Mouse (Mus musculus) intestine, embryonic 14.5 days (tissue): ENCODE data around the gene Ralgps2. TPM values are rescaled to one million over a fixed set of nuclear protein-coding genes. Genes with fewer than 3 reads are reported as not detected.

ENCODE experiments used
- ATAC-seq: fragments of 200-750 bp; cut with Nextera tagmentation; replicated peaks from 2 replicates; pipeline ENCODE4 v1.8.0; 2017; ENCODE audit warnings: low read depth, moderate number of reproducible peaks, moderate TSS enrichment, moderate library complexity; ENCODE audit not compliant: low FRiP score, low TSS enrichment
- DNase-seq: peaks from one replicate; pipeline ENCODE4 v3.0.0-alpha.2; 2018; ENCODE audit warnings: low spot score
- H3K27ac ChIP-seq: fragments of 300-500 bp; sonication (generic); 2 replicates; pipeline ENCODE4 v1.5.1; 2014; ENCODE audit warnings: low read depth, mild to moderate bottlenecking, control low read depth
- H3K27me3 ChIP-seq: fragments of 300-500 bp; sonication (generic); replicated peaks from 2 replicates; pipeline ENCODE4 v1.6.1; 2014; ENCODE audit warnings: low read length, control low read depth; ENCODE audit not compliant: control insufficient read depth, insufficient read depth
- H3K36me3 ChIP-seq: fragments of 300-500 bp; sonication (generic); 2 replicates; pipeline ENCODE4 v1.6.1; 2014; ENCODE audit warnings: low read length, control low read depth; ENCODE audit not compliant: control insufficient read depth, insufficient read depth
- H3K4me1 ChIP-seq: fragments of 300-500 bp; sonication (generic); replicated peaks from 2 replicates; pipeline ENCODE4 v1.6.1; 2014; ENCODE audit warnings: low read length, control low read depth, mixed read lengths; ENCODE audit not compliant: control insufficient read depth, insufficient read depth
- H3K4me2 ChIP-seq: fragments of 300-500 bp; sonication (generic); 2 replicates; pipeline ENCODE4 v1.6.1; 2014; ENCODE audit warnings: low read length
- H3K4me3 ChIP-seq: fragments of 300-500 bp; sonication (generic); 2 replicates; pipeline ENCODE4 v1.5.1; 2014; ENCODE audit warnings: low read depth, low read length, control low read depth, mixed read lengths
- H3K9ac ChIP-seq: fragments of 300-500 bp; sonication (generic); 2 replicates; pipeline ENCODE4 v1.6.1; 2014; ENCODE audit warnings: mild to moderate bottlenecking, low read length
- H3K9me3 ChIP-seq: fragments of 300-500 bp; sonication (generic); 2 replicates; pipeline ENCODE4 v1.6.1; 2016; ENCODE audit warnings: low read length, control low read depth; ENCODE audit not compliant: control insufficient read depth
- WGBS: fragments of 180-500 bp; shearing (Covaris S2); extraction: QIAGEN DNeasy Blood & Tissue Kit; methylation state at CpG from one replicate; pipeline ENCODE4 v1.1.7; 2014; 5-methylcytosine and 5-hydroxymethylcytosine counted together
- polyA plus RNA-seq: library from polyadenylated mRNA; unstranded; fragments of >200 nt; fragmentation: Nextera tagmentation; extraction: Ambion mirVana; gene quantifications from 2 replicates; pipeline ENCODE4 v1.2.1, GENCODE M21; 2014

Ralgps2 gene
- polyA plus RNA-seq, 1 experiment from 2014 or later = 36.4 TPM

DNA sequence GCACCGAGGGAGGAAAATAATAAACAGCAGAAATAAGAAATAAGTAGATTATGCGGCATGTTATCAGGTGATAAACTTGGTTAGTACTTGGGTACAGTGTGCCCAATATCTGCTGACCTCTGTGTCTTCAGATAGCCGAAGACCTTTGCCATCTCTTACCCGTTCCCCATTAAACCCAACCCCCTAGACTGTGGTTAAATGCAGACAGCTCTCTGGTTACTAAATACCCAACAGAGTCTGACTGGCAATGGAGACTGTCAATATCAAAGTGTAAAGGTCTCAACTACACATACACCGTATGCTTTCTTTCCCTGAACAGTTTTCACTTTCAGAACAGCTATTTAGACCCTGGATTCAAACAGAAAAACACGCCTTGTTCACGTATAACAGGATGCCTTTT, 39.2 kb upstream of the Ralgps2 start:
- no peaks in the 10 kb centered on the region for H3K4me1 ChIP-seq
- DNase-seq (no peak), ATAC-seq (no peak)
- no peak overlapping the region for H3K4me2 ChIP-seq
- H3K9me3 ChIP-seq = no peaks in the 10 kb centered on the region
- no peaks in the 10 kb centered on the region for H3K27me3 ChIP-seq
- H3K36me3 ChIP-seq = no peaks in the 10 kb centered on the region
- H3K27ac ChIP-seq = no peak overlapping the region
- WGBS = 88% methylated on average over 7 of the region's 7 CpGs
- H3K9ac ChIP-seq = no peak overlapping the region
- H3K4me3 ChIP-seq = no peak overlapping the region

DNA sequence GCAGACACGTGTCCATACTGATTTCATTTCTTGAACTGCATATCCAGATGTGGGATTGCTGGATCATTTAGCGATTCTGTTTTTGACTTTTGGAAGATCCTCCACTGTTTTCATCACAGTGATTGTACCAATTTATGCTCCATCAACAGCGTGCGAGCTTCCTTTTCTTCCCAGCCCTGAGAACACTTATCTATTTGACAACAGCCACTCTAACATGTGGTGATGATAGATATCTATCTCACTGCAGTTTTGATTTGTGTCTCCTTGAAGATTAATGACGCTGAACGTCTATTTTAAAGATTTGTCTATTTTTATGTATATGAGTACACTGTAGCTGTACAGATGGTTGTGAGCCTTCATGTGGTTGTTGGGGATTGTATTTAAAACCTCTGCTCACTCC, 34.4 kb upstream of the Ralgps2 start:
- ATAC-seq = no peak

DNA sequence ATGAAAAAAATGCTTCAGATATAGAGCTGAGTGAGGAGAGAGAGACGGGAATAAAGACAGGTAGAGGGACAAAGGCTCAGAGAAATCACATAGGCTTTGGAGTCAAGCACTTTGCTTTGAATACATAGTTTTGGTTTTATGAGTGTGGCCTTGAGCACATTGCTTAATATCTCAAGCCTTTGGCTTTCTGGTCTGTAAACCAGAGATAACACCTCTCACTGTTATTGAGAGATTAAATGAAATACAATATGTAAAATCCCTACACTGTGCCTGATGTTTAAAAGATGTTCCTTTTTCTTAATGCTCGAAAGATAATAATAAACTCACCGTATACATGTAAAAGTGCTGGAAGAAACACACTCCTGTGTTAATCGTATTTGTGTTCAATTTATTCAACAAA, 33.0 kb upstream of the Ralgps2 start:
- no peak overlapping the region for H3K4me3 ChIP-seq
- H3K4me1 ChIP-seq = no peaks in the 10 kb centered on the region
- no peak for ATAC-seq
- H3K36me3 ChIP-seq = no peaks in the 10 kb centered on the region
- 0 out of 2 replicates have a peak, but pooled peaks cover 3% of the 10 kb centered on the region for H3K9me3 ChIP-seq
- DNase-seq = no peak
- WGBS = 84% methylated on average over 4 of the region's 4 CpGs
- H3K27me3 ChIP-seq = no peaks in the 10 kb centered on the region
- H3K9ac ChIP-seq = no peak overlapping the region
- H3K27ac ChIP-seq = no peak overlapping the region
- no peak overlapping the region for H3K4me2 ChIP-seq

More for the DNA sequence above, 34.4 kb upstream of the Ralgps2 start:
- Histone ChIP-seq H3K36me3 (no peaks in the 10 kb centered on the region), H3K4me2 (no peak overlapping the region), H3K4me1 (no peaks in the 10 kb centered on the region), H3K4me3 (no peak overlapping the region), H3K9me3 (0 out of 2 replicates have a peak, but pooled peaks cover 3% of the 10 kb centered on the region), H3K27ac (no peak overlapping the region), H3K27me3 (no peaks in the 10 kb centered on the region), H3K9ac (no peak overlapping the region)
- 82% methylated on average over 6 of the region's 6 CpGs for WGBS
- DNase-seq = no peak

DNA sequence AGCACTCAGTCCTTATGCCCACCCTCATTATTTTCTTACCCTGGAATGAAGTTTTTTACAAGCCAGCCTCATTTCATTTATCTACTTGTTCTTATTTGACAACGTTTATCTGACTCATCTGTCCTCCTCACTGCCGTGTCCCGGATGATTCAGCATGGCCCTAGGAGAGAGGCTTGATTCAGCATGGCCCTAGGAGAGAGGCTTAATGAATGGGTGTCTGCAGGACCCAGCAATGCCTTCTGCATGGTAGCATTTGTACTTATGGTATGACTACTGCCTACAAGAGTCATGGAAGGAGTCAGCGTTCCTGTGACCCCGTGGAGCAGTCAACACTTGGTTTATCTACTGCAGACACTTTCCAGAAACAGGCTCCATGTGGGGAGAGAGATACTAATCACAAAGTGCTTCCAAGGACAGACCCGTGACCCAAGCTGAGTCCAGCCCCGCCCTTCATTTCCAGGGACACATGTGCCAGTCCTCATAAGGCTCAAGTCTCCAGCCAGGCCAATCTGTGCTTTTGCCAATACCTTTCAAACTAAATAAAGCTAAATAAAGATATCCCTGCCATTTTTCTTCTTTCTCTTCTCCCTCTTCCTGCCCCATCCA, 31.9 kb upstream of the Ralgps2 start:
- Histone ChIP-seq H3K4me2 (no peak overlapping the region), H3K27ac (no peak overlapping the region), H3K9me3 (0 out of 2 replicates have a peak, but pooled peaks cover 3% of the 10 kb centered on the region), H3K27me3 (no peaks in the 10 kb centered on the region), H3K4me1 (no peaks in the 10 kb centered on the region), H3K36me3 (no peaks in the 10 kb centered on the region), H3K4me3 (no peak overlapping the region), H3K9ac (no peak overlapping the region)
- DNase-seq = no peak
- ATAC-seq = no peak
- 63% methylated on average over 7 of the region's 7 CpGs for WGBS

DNA sequence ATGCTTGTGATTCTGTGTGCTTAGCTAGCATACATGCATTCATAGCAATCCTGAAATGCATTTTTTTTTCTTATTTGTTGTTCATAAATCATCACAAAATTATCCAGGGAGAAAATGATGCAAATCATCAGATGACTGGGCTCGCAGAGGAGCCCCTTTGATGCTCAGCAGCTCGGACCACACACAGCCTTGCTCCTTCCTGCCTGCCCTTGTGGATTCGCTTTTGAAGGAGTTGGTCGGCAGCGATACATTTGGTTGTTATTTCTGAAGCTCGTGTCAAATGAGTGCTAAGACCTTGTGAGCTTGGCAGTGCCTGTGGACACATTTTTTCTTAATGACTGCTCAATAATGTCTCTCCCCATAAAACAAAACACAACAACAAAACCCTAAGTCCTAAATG, 31.2 kb upstream of the Ralgps2 start:
- Histone ChIP-seq H3K9ac (no peak overlapping the region), H3K36me3 (no peaks in the 10 kb centered on the region)
- WGBS = 35% methylated on average over 6 of the region's 6 CpGs

DNA sequence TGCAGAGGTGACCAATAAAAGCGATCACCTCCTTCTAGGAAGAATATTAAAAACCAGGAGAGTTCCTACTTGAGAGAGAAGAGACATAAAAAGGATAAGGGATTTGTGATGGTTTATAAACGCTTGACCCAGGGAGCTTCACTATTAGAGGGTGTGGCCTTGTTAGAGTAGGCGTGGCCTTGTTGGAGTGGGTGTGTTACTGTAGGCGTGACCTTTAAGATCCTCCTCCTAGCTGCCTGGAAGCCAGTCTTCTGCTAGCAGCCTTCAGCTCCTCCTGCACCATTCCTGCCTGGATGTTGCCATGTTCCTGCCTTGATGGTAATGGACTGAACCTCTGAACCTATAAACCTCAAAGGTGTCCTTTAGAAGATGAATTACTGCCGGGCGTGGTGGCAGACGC, 28.7 kb upstream of the Ralgps2 start:
- 71% methylated on average over 7 of the region's 7 CpGs for WGBS
- Histone ChIP-seq H3K4me2 (no peak overlapping the region), H3K36me3 (no peaks in the 10 kb centered on the region), H3K27ac (no peak overlapping the region), H3K9ac (no peak overlapping the region), H3K9me3 (0 out of 2 replicates have a peak, but pooled peaks cover 3% of the 10 kb centered on the region), H3K4me3 (no peak overlapping the region), H3K27me3 (no peaks in the 10 kb centered on the region), H3K4me1 (no peaks in the 10 kb centered on the region)
- ATAC-seq = no peak
- no peak for DNase-seq

More for the DNA sequence above, 31.2 kb upstream of the Ralgps2 start:
- H3K4me1 ChIP-seq = no peaks in the 10 kb centered on the region
- no peak overlapping the region for H3K4me3 ChIP-seq
- no peaks in the 10 kb centered on the region for H3K27me3 ChIP-seq
- H3K27ac ChIP-seq = no peak overlapping the region
- no peak overlapping the region for H3K4me2 ChIP-seq
- ATAC-seq (no peak), DNase-seq (no peak)
- 0 out of 2 replicates have a peak, but pooled peaks cover 3% of the 10 kb centered on the region for H3K9me3 ChIP-seq

DNA sequence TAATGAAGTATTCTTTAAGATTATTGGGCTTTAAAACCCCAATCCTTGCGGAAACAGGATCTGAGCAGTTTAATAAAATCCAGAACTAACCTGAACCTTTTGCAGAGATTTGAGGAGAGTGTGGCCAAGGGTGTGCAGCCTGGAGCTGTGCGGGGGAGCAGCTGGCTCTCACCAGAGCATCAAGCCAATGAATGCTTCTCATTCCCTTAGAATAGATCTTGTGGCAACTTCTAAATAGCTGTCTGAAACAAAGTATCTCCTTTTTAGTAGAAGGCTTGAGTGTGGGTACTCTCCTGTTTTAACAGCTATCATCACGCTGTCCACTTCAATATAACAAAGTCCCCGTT, 25.1 kb upstream of the Ralgps2 start:
- Histone ChIP-seq H3K36me3 (no peaks in the 10 kb centered on the region), H3K4me1 (no peaks in the 10 kb centered on the region), H3K9ac (no peak overlapping the region), H3K4me2 (no peak overlapping the region), H3K27me3 (no peaks in the 10 kb centered on the region), H3K9me3 (no peaks in the 10 kb centered on the region), H3K4me3 (no peak overlapping the region), H3K27ac (no peak overlapping the region)
- WGBS = 61% methylated on average over 4 of the region's 4 CpGs
- ATAC-seq (no peak), DNase-seq (no peak)

DNA sequence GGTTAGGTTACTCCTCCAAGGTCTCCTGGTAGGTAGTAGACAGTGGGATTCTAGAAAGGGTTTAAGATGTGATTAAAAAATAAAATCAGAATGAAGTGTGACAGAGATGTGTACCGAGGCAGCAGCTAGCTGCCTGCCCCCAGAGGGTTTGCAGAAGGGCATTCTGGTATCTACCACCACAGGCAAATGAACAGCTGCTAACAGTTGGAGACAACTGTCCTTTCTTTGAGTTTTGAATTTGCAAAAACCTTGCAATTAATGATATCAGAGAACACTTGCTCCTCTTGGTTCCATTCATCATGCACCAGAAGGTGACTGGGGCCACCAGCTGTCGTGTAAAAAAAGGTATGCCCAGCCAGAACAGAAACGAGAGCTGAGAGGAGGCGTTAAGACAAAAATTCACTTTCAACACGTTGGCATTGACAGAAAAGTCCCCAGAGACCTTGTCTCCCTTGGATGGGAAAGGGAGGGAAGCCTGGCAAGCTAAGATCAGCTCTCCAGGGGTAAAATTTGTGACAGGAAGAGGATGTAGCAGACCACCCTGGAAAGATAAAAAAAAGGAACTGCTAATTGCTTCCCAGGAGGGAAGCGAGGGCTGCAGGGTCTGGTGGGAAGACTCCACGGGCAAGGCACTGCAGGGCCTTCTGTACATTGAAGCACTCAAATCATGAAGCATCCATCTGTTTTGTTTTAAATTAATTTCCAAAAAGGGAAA, 24.6 kb upstream of the Ralgps2 start:
- Histone ChIP-seq H3K27me3 (no peaks in the 10 kb centered on the region), H3K36me3 (no peaks in the 10 kb centered on the region), H3K27ac (no peak overlapping the region), H3K9ac (no peak overlapping the region), H3K4me2 (no peak overlapping the region), H3K4me1 (no peaks in the 10 kb centered on the region), H3K4me3 (no peak overlapping the region), H3K9me3 (no peaks in the 10 kb centered on the region)
- WGBS = 28% methylated on average over 7 of the region's 7 CpGs
- ATAC-seq (no peak), DNase-seq (no peak)
